Mouse (Mus musculus): Measurements from ENCODE around the gene Gm4737. TPM values are rescaled to one million over a fixed set of nuclear protein-coding genes. Genes with fewer than 3 reads are reported as not detected.
A peak's percentile ranks its signal among the peaks of the same experiment; 100 is the strongest.

Gene Gm4737
- total RNA-seq, 1 experiment, result 234 TPM

DNA sequence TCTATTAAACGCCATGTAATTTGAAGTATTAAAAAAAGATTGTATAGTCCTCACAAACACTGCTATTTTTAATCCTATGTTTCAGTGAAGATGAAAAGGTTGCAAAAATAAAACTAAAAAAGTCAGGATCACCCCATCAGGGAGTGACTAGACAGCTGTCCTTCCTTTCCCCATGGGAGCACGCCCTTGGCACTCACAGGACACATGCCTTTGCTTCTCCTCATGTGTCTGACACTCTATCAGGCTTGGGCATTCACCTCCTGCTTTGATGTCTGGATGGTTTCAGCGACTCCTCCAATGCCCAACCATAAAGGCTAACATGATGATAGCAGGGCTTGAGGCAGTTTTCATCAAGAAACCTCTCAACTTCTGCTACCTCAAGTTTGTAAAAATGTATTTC is 12.1 kb upstream of the Gm4737 start:
- TF ChIP-seq MAFK (IDR thresholded peaks at IDR 0.05; ENCODE audit: insufficient read depth, low read depth, low read length), result no peak
- TF ChIP-seq ZNF384 (IDR thresholded peaks at IDR 0.05; ENCODE audit: low read depth, low read length), result no peak
- no peak for TF ChIP-seq CHD2 (IDR thresholded peaks at IDR 0.05; ENCODE audit: low read depth, low read length)
- TF ChIP-seq ZC3H11A (IDR thresholded peaks at IDR 0.05; ENCODE audit: borderline replicate concordance, low read depth, low read length), result no peak
- no peak for TF ChIP-seq HCFC1 (IDR thresholded peaks at IDR 0.05; ENCODE audit: borderline replicate concordance, insufficient read depth, low read length)
- in situ Hi-C loops (cut with MboI; ENCODE audit: low sequenced_read_pairs in 2 of 2, unreplicated experiment in 2 of 2), result no loop called here
- Histone ChIP-seq H3K4me1 (ENCODE audit: control insufficient read depth in 2 of 2, insufficient read depth in 2 of 2, low read length in 2 of 2, poor library complexity in 1 of 2) (no peaks in the 10 kb centered on the region), H3K27ac (ENCODE audit: insufficient read depth, low read depth, low read length, poor library complexity, severe bottlenecking) (no peak overlapping the region), H3K9ac (ENCODE audit: insufficient read depth, low read depth, low read length, poor library complexity, severe bottlenecking) (no peak overlapping the region), H3K36me3 (ENCODE audit: control insufficient read depth, insufficient read depth, low read length, poor library complexity, severe bottlenecking) (no peaks in the 10 kb centered on the region), H3K4me3 (ENCODE audit: insufficient read depth in 1 of 2, low read depth in 1 of 2, low read length in 2 of 2, poor library complexity in 1 of 2, severe bottlenecking in 1 of 2) (no peak overlapping the region), H3K9me3 (ENCODE audit: control insufficient read depth, insufficient read depth, low read depth, low read length) (no peaks in the 10 kb centered on the region)
- no peak for DNase-seq (ENCODE audit: low read depth, low spot score)

GRCm38 (mm10) chr16:46165305-46165704 is 10.4 kb upstream of the Gm4737 start:
- Histone ChIP-seq H3K36me3 (ENCODE audit: control insufficient read depth, insufficient read depth, low read length, poor library complexity, severe bottlenecking) (no peaks in the 10 kb centered on the region), H3K9me3 (ENCODE audit: control insufficient read depth, insufficient read depth, low read depth, low read length) (no peaks in the 10 kb centered on the region), H3K9ac (ENCODE audit: insufficient read depth, low read depth, low read length, poor library complexity, severe bottlenecking) (no peak overlapping the region), H3K27ac (ENCODE audit: insufficient read depth, low read depth, low read length, poor library complexity, severe bottlenecking) (no peak overlapping the region), H3K4me3 (ENCODE audit: insufficient read depth in 1 of 2, low read depth in 1 of 2, low read length in 2 of 2, poor library complexity in 1 of 2, severe bottlenecking in 1 of 2) (no peak overlapping the region), H3K4me1 (ENCODE audit: control insufficient read depth in 2 of 2, insufficient read depth in 2 of 2, low read length in 2 of 2, poor library complexity in 1 of 2) (no peaks in the 10 kb centered on the region)
- DNase-seq (ENCODE audit: low read depth, low spot score), result no peak
- TF ChIP-seq ZC3H11A (IDR thresholded peaks at IDR 0.05; ENCODE audit: borderline replicate concordance, low read depth, low read length) (no peak), ZNF384 (IDR thresholded peaks at IDR 0.05; ENCODE audit: low read depth, low read length) (no peak), MAFK (IDR thresholded peaks at IDR 0.05; ENCODE audit: insufficient read depth, low read depth, low read length) (no peak), HCFC1 (IDR thresholded peaks at IDR 0.05; ENCODE audit: borderline replicate concordance, insufficient read depth, low read length) (no peak), CHD2 (IDR thresholded peaks at IDR 0.05; ENCODE audit: low read depth, low read length) (no peak)
- in situ Hi-C loops (cut with MboI; ENCODE audit: low sequenced_read_pairs in 2 of 2, unreplicated experiment in 2 of 2), result no loop called here

DNA sequence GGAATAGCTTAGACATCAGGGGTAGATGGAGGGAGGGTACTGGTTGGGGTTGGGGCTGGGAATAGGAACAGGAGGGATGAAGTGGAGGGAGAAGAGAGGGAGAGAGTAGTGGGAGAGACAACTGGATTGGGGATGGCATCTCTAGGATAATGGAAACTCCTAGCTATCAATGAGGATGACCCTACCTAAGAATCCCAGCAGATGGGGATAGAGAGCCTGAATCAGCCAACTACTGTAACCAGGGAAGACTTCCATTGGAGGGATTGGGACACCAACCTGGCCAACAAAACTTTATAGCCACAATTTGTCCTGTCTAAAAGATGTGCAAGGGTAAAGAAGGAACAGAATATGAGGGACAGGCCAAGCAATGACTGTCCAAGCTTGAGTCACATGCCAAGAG is 3.7 kb downstream of the Gm4737 start:
- in situ Hi-C loops (cut with MboI; ENCODE audit: low sequenced_read_pairs in 2 of 2, unreplicated experiment in 2 of 2), result no loop called here
- no peak for TF ChIP-seq HCFC1 (IDR thresholded peaks at IDR 0.05; ENCODE audit: borderline replicate concordance, insufficient read depth, low read length)
- peak; percentile 49; the same call in 1 of the 2 replicates for TF ChIP-seq ZC3H11A (IDR thresholded peaks at IDR 0.05; ENCODE audit: borderline replicate concordance, low read depth, low read length)
- Histone ChIP-seq H3K9ac (ENCODE audit: insufficient read depth, low read depth, low read length, poor library complexity, severe bottlenecking) (no peak overlapping the region), H3K27ac (ENCODE audit: insufficient read depth, low read depth, low read length, poor library complexity, severe bottlenecking) (no peak overlapping the region), H3K36me3 (ENCODE audit: control insufficient read depth, insufficient read depth, low read length, poor library complexity, severe bottlenecking) (no peaks in the 10 kb centered on the region), H3K4me1 (ENCODE audit: control insufficient read depth in 2 of 2, insufficient read depth in 2 of 2, low read length in 2 of 2, poor library complexity in 1 of 2) (no peaks in the 10 kb centered on the region), H3K9me3 (ENCODE audit: control insufficient read depth, insufficient read depth, low read depth, low read length) (no peaks in the 10 kb centered on the region), H3K4me3 (ENCODE audit: insufficient read depth in 1 of 2, low read depth in 1 of 2, low read length in 2 of 2, poor library complexity in 1 of 2, severe bottlenecking in 1 of 2) (no peak overlapping the region)
- DNase-seq (ENCODE audit: low read depth, low spot score), result peak; percentile 4

- DNase-seq (ENCODE audit: low read depth, low spot score), result no peak
- Histone ChIP-seq H3K4me3 (ENCODE audit: insufficient read depth in 1 of 2, low read depth in 1 of 2, low read length in 2 of 2, poor library complexity in 1 of 2, severe bottlenecking in 1 of 2) (no peak overlapping the region), H3K4me1 (ENCODE audit: control insufficient read depth in 2 of 2, insufficient read depth in 2 of 2, low read length in 2 of 2, poor library complexity in 1 of 2) (no peaks in the 10 kb centered on the region), H3K9ac (ENCODE audit: insufficient read depth, low read depth, low read length, poor library complexity, severe bottlenecking) (no peak overlapping the region), H3K36me3 (ENCODE audit: control insufficient read depth, insufficient read depth, low read length, poor library complexity, severe bottlenecking) (no peaks in the 10 kb centered on the region), H3K9me3 (ENCODE audit: control insufficient read depth, insufficient read depth, low read depth, low read length) (no peaks in the 10 kb centered on the region), H3K27ac (ENCODE audit: insufficient read depth, low read depth, low read length, poor library complexity, severe bottlenecking) (no peak overlapping the region)
- TF ChIP-seq HCFC1 (IDR thresholded peaks at IDR 0.05; ENCODE audit: borderline replicate concordance, insufficient read depth, low read length) (no peak), ZC3H11A (IDR thresholded peaks at IDR 0.05; ENCODE audit: borderline replicate concordance, low read depth, low read length) (no peak), CHD2 (IDR thresholded peaks at IDR 0.05; ENCODE audit: low read depth, low read length) (no peak), ZNF384 (IDR thresholded peaks at IDR 0.05; ENCODE audit: low read depth, low read length) (no peak), MAFK (IDR thresholded peaks at IDR 0.05; ENCODE audit: insufficient read depth, low read depth, low read length) (no peak)
- in situ Hi-C loops (cut with MboI; ENCODE audit: low sequenced_read_pairs in 2 of 2, unreplicated experiment in 2 of 2), result no loop called here
Observed at GRCm38 (mm10) chr16:46148661-46149341, 6.1 kb downstream of the Gm4737 start.

DNA sequence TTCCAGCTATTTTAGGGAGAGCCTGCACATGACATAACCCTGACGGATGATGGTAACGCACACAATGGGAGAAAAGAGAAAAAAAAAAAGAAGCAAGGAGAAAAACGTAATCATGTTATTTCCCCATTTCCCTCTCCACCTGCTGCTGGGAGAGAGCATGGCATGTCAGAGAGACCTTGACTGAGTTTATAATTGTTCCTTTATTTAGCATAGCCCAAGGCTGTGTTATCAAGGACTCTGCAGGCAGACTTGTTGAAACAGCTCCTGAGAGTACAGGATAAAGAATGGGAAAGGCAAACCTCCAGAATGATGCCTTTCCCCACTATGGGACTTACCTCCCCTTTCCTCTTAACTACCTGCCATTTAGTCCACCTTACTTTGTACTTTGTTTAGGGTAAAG is 7.9 kb downstream of the Gm4737 start:
- Histone ChIP-seq H3K27ac (ENCODE audit: insufficient read depth, low read depth, low read length, poor library complexity, severe bottlenecking) (no peak overlapping the region), H3K9ac (ENCODE audit: insufficient read depth, low read depth, low read length, poor library complexity, severe bottlenecking) (no peak overlapping the region), H3K36me3 (ENCODE audit: control insufficient read depth, insufficient read depth, low read length, poor library complexity, severe bottlenecking) (no peaks in the 10 kb centered on the region), H3K4me1 (ENCODE audit: control insufficient read depth in 2 of 2, insufficient read depth in 2 of 2, low read length in 2 of 2, poor library complexity in 1 of 2) (no peaks in the 10 kb centered on the region), H3K9me3 (ENCODE audit: control insufficient read depth, insufficient read depth, low read depth, low read length) (no peaks in the 10 kb centered on the region), H3K4me3 (ENCODE audit: insufficient read depth in 1 of 2, low read depth in 1 of 2, low read length in 2 of 2, poor library complexity in 1 of 2, severe bottlenecking in 1 of 2) (no peak overlapping the region)
- in situ Hi-C loops (cut with MboI; ENCODE audit: low sequenced_read_pairs in 2 of 2, unreplicated experiment in 2 of 2), result no loop called here
- DNase-seq (ENCODE audit: low read depth, low spot score), result no peak
- no peak for TF ChIP-seq CHD2 (IDR thresholded peaks at IDR 0.05; ENCODE audit: low read depth, low read length)
- no peak for TF ChIP-seq ZNF384 (IDR thresholded peaks at IDR 0.05; ENCODE audit: low read depth, low read length)
- TF ChIP-seq ZC3H11A (IDR thresholded peaks at IDR 0.05; ENCODE audit: borderline replicate concordance, low read depth, low read length), result no peak
- TF ChIP-seq MAFK (IDR thresholded peaks at IDR 0.05; ENCODE audit: insufficient read depth, low read depth, low read length), result no peak
- no peak for TF ChIP-seq HCFC1 (IDR thresholded peaks at IDR 0.05; ENCODE audit: borderline replicate concordance, insufficient read depth, low read length)
